Mouse (Mus musculus) heart, adult 9 months (tissue): ENCODE measurements at regions not wholly inside any gene's neighbourhood (a gene's known extent, or its start where the extent isn't known, plus 50 kb on each side); places are given as distances from the start of the nearest gene placed in this dataset.
"Not testable (repeated sequence)": the region's sequence is repeated elsewhere in the genome, so short reads cannot be mapped to it uniquely, and the experiment has no call there.

Experiments used
- DNase-seq, 2 experiments: peaks; one replicate each; pipeline ENCODE4 v3.0.0; 2022; ENCODE audit warnings: low spot score in 2 of 2

- no peak for DNase-seq
Observed at GRCm38 (mm10) chr6:59102090-59102489, 77.7 kb upstream of the Fam13a start.

- DNase-seq: no peak
Observed at GRCm38 (mm10) chr6:59103936-59104335, 79.6 kb upstream of the Fam13a start.

GRCm38 (mm10) chr6:59104496-59104895, 80.1 kb upstream of the Fam13a start:
- no peak for DNase-seq

- no peak for DNase-seq
Observed at GRCm38 (mm10) chr6:59108102-59108501, 83.8 kb upstream of the Fam13a start.

GRCm38 (mm10) chr6:59132410-59132809, 76.3 kb upstream of the Tigd2 start:
- peak in 1 of 2 experiments; percentile 2 for DNase-seq

- DNase-seq: not testable (repeated sequence)
Observed at GRCm38 (mm10) chr6:59133800-59134199, 74.9 kb upstream of the Tigd2 start.

- no peak for DNase-seq
Observed at GRCm38 (mm10) chr6:59139702-59140101, 69.0 kb upstream of the Tigd2 start.

GRCm38 (mm10) chr6:59142050-59142449, 66.6 kb upstream of the Tigd2 start:
- DNase-seq: no peak

GRCm38 (mm10) chr6:59147421-59147820, 61.2 kb upstream of the Tigd2 start:
- DNase-seq: no peak

- DNase-seq: no peak
Observed at GRCm38 (mm10) chr6:59155636-59156035, 53.0 kb upstream of the Tigd2 start.
